Mouse (Mus musculus) erythroblast, embryonic 14.5 days (primary cell): ENCODE measurements around the gene Aplp1.

ENCODE experiments used
- GATA1 ChIP-seq: IDR thresholded peaks from 2 replicates; pipeline ENCODE4 v1.6.1; 2012; ENCODE audit warnings: low read length, inconsistent platforms, mixed read lengths
- TAL1 ChIP-seq: IDR thresholded peaks from 3 replicates; pipeline ENCODE4 v1.6.1; 2012; ENCODE audit warnings: low read length, inconsistent platforms, mixed read lengths

DNA sequence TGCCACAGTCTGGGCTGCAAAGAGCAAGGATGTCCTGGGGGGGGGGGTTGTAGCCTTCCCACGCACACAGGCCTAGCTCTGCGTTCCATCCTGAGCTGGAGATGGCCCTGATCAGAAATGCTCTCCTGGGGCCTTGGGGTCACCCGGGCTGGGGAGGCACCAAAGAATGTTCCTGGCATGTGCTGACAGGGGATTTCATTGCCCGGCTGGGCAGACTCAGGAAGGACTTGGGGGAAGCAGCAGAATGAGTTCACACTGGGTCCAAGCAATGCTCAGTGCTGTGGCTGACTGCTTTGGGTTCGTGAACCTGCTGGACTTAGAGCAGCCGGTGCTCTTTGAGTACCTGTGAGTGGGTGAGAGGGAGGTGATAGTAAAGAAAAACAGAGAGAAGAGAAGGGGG lies 14.1 kb upstream of the Aplp1 start:
- TF ChIP-seq GATA1 (no peak), TAL1 (no peak)
